Mouse (Mus musculus): Measurements from ENCODE around the gene Slc5a5.

DNA sequence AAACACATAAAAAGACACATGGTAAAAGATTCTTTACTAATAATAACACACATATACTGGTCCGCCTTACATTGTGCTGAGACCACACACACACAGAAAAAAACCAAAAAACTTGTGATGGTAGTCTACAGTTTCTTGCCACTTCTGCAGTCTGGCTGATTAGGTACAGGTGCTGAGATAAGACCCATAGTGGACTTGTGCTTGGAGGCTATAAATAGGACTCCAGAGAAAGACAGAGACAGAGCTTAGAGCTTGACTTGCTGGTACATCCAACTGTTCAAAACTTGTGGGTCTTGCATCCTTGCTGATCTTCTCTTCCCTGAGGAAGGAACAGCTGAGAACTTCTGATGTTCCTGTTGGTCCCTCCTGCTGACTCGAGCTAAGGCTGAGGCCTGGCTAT, 15.0 kb upstream of the Slc5a5 start:
- TF ChIP-seq CTCF (conservative IDR thresholded peaks at IDR 0.05 in 1 of 2, IDR thresholded peaks at IDR 0.05 in 1 of 2; ENCODE audit: low read depth in 2 of 2, low read length in 2 of 2) (no peak), POLR2A (IDR thresholded peaks at IDR 0.05; ENCODE audit: low read depth, low read length) (no peak), UBTF (IDR thresholded peaks at IDR 0.05; ENCODE audit: low read depth, low read length) (no peak), TCF12 (IDR thresholded peaks at IDR 0.05; ENCODE audit: low read depth, low read length) (no peak)
